Mouse (Mus musculus) erythroblast, embryonic 14.5 days (primary cell): ENCODE measurements around the gene Sod3.

Experiments used
- GATA1 ChIP-seq: IDR thresholded peaks from 2 replicates; pipeline ENCODE4 v1.6.1; 2012; ENCODE audit warnings: low read length, inconsistent platforms, mixed read lengths
- TAL1 ChIP-seq: IDR thresholded peaks from 3 replicates; pipeline ENCODE4 v1.6.1; 2012; ENCODE audit warnings: low read length, inconsistent platforms, mixed read lengths

DNA sequence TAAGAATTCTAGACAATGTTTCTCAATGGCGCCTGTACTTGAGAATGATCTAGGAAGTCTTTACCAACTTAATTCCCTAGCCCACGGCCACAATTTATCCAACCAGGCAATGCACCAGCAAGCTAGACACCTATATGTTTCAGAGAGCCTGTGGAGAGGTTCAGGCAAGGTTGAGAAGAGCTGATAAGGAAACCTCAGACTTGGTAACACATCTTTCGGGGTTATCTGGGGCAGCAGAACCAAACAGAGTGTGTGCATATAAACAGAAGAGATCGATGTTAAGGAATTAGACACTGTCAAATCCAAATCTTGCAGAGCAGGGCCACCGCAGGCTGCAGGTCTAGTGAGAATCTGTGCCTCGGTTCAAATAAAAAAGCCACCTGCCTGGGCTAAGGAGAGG, 5.5 kb upstream of the Sod3 start:
- TF ChIP-seq GATA1 (no peak), TAL1 (no peak)
